Mouse (Mus musculus) embryo, embryonic 11 days (tissue): ENCODE results near the gene Adgra1.

Experiments
- DNase-seq: peaks from one replicate; pipeline ENCODE4 v3.0.0-alpha.2; 2015

Gene Adgra1

GRCm38 (mm10) chr7:139834036-139834435 lies at the start of gene Adgra1:
Gene Adgra1, plus strand, starts transcription at chr7:139834174.
- peak; percentile 89 for DNase-seq

- no peak for DNase-seq
Observed at GRCm38 (mm10) chr7:139787382-139787781, 46.6 kb upstream of the Adgra1 start.

- DNase-seq: no peak
Observed at GRCm38 (mm10) chr7:139788927-139789326, 45.0 kb upstream of the Adgra1 start.

- DNase-seq: no peak
Observed at GRCm38 (mm10) chr7:139789718-139790117, 44.3 kb upstream of the Adgra1 start.

- no peak for DNase-seq
Observed at GRCm38 (mm10) chr7:139791601-139792000, 42.4 kb upstream of the Adgra1 start.

- DNase-seq: no peak
Observed at GRCm38 (mm10) chr7:139795004-139795605, 38.9 kb upstream of the Adgra1 start.

GRCm38 (mm10) chr7:139797186-139798109 lies 36.5 kb upstream of the Adgra1 start:
- DNase-seq: no peak

GRCm38 (mm10) chr7:139806175-139806601 lies 27.8 kb upstream of the Adgra1 start:
- DNase-seq: no peak

GRCm38 (mm10) chr7:139810036-139810435 lies 23.9 kb upstream of the Adgra1 start:
- no peak for DNase-seq

- no peak for DNase-seq
Observed at GRCm38 (mm10) chr7:139811706-139812105, 22.3 kb upstream of the Adgra1 start.

- DNase-seq: no peak
Observed at GRCm38 (mm10) chr7:139813577-139814207, 20.3 kb upstream of the Adgra1 start.

- DNase-seq: peak; percentile 11
Observed at GRCm38 (mm10) chr7:139822301-139823010, 11.5 kb upstream of the Adgra1 start.

- DNase-seq: peak; percentile 65
Observed at GRCm38 (mm10) chr7:139827687-139828086, 6.3 kb upstream of the Adgra1 start.

GRCm38 (mm10) chr7:139833532-139833931 lies 442 bp upstream of the Adgra1 start:
- DNase-seq: no peak

GRCm38 (mm10) chr7:139835140-139836131 lies 1.5 kb downstream of the Adgra1 start:
- DNase-seq: peak; percentile 69

- no peak for DNase-seq
Observed at GRCm38 (mm10) chr7:139840443-139841168, 6.6 kb downstream of the Adgra1 start.

GRCm38 (mm10) chr7:139842397-139842796 lies 8.4 kb downstream of the Adgra1 start:
- no peak for DNase-seq

- DNase-seq: no peak
Observed at GRCm38 (mm10) chr7:139843140-139843539, 9.2 kb downstream of the Adgra1 start.

- no peak for DNase-seq
Observed at GRCm38 (mm10) chr7:139843776-139844175, 9.8 kb downstream of the Adgra1 start.

- DNase-seq: no peak
Observed at GRCm38 (mm10) chr7:139845101-139845500, 11.1 kb downstream of the Adgra1 start.

- DNase-seq: peak; percentile 49
Observed at GRCm38 (mm10) chr7:139850152-139850551, 16.2 kb downstream of the Adgra1 start.
